Mouse (Mus musculus) adrenal gland, postnatal 10 days (tissue): ENCODE data around the gene Il1f6. TPM values are rescaled to one million over a fixed set of nuclear protein-coding genes. Genes with fewer than 3 reads are reported as not detected.

ENCODE experiments used
- DNase-seq: peaks from one replicate; pipeline ENCODE4 v3.0.0; 2021; ENCODE audit warnings: mixed read lengths
- long read RNA-seq, 2 experiments: library from polyadenylated mRNA; stranded (forward); transcript quantifications; one replicate each; pipeline ENCODE4 v2.0.0; 2021
- total RNA-seq, 2 experiments: library from RNA; stranded (reverse); gene quantifications; 2 replicates each; pipeline ENCODE4 v1.2.3; 2021

The Il1f6 gene
- total RNA-seq: not detected
- long read RNA-seq, experiment 1: 0 reads
- long read RNA-seq, experiment 2: 0 reads

GRCm38 (mm10) chr2:24215118-24215517 lies at the start of gene Il1f6:
TSS of gene Il1f6 (plus strand) at chr2:24215418.
- DNase-seq: no peak

- peak; percentile 49 for DNase-seq
Measured at GRCm38 (mm10) chr2:24181683-24182331, 33.4 kb upstream of the Il1f6 start.

- DNase-seq: peak; percentile 20
Measured at GRCm38 (mm10) chr2:24182423-24183147, 32.6 kb upstream of the Il1f6 start.

GRCm38 (mm10) chr2:24184092-24184491 lies 31.1 kb upstream of the Il1f6 start:
- DNase-seq: peak; percentile 20

GRCm38 (mm10) chr2:24186176-24186575 lies 29.0 kb upstream of the Il1f6 start, which contains the start of gene Il1f9:
TSS of gene Il1f9 (plus strand) at chr2:24186476.
- no peak for DNase-seq

GRCm38 (mm10) chr2:24187585-24187984 lies 27.6 kb upstream of the Il1f6 start:
- no peak for DNase-seq

GRCm38 (mm10) chr2:24188189-24188588 lies 27.0 kb upstream of the Il1f6 start:
- DNase-seq: peak; percentile 6

GRCm38 (mm10) chr2:24227191-24227590 lies 12.0 kb downstream of the Il1f6 start:
- no peak for DNase-seq

GRCm38 (mm10) chr2:24267503-24267902 lies 52.3 kb downstream of the Il1f6 start:
- no peak for DNase-seq

GRCm38 (mm10) chr2:24273619-24274018 lies 58.4 kb downstream of the Il1f6 start:
- no peak for DNase-seq

GRCm38 (mm10) chr2:24275146-24275545 lies 59.9 kb downstream of the Il1f6 start:
- no peak for DNase-seq

Other genes starting within 250 kb of the Il1f6 start
- gene Hnmt, start 166.0 kb upstream of the Il1f6 start, total RNA-seq: 10 to 100 TPM; 12.0 to 13.1 TPM
- gene Tbpl2, start 118.8 kb upstream of the Il1f6 start, total RNA-seq: not detected
- not detected for gene Il1f8, start 62.3 kb upstream of the Il1f6 start, total RNA-seq
- gene Il1f9, start 28.9 kb upstream of the Il1f6 start, total RNA-seq: under 1 TPM; 0.15 to 0.18 TPM
- gene Il1f5, start 61.5 kb downstream of the Il1f6 start, total RNA-seq: not detected
- not detected for gene Il1f10, start 75.8 kb downstream of the Il1f6 start, total RNA-seq
- gene Il1rn, start 121.4 kb downstream of the Il1f6 start, total RNA-seq: 1 to 10 TPM; 2.0 to 6.2 TPM
- 1 to 10 TPM; 4.2 to 6.7 TPM for gene Psd4, start 152.2 kb downstream of the Il1f6 start, total RNA-seq